Mouse (Mus musculus) Muller cell, postnatal 12 days (primary cell): ENCODE measurements at regions not wholly inside any gene's neighbourhood (a gene's known extent, or its start where the extent isn't known, plus 50 kb on each side); places are given as distances from the start of the nearest gene placed in this dataset.

ENCODE experiments used
- DNase-seq: peaks from one replicate; pipeline ENCODE4 v3.0.0-alpha.2; 2015; ENCODE audit errors: inconsistent ontology term

DNA sequence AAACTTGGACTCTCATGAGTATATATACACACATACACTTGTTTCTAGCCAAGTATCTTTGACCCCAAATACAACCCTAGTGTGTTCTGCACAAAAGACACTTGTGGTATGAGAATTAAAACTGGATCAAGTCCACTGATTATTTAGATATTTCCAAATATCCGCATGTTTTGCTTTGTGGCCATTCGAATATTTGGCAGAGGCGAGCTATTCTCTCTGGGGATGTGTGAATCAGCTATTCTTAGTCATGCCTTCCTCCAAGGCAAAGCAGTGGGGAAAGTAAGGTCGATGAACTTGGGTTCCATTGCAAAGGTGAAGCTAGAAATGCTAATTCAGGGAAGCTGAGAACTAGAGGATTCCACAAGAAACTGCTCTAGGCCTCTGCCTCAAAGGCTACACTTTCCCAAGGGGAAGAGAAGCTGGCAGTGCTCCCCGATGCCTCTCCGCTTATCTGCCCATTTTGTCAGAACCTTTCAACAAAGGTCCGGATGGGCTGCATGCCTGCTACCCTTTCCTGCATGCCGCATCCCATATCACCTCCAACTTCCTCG, 154.4 kb downstream of the Snx19 start:
- peak; percentile 51 for DNase-seq

DNA sequence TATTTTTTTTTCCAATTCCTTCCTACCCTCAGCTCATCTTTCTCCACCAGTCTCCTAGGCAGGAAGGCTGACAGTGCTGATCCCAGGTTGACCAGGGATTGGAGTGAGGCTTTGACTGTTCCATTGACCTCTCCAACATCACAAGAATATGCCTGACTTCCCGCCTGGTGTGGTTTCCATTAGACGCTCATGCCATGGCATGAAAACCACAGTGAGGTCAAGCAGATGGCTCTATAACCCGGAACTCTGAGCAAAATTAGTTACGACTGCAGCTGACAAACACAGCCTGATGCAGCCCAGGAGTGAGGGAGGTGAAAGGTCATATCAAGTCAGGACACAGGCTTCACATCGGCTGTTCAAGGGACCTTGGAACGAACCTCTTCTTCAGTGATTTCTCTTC, 153.6 kb downstream of the Snx19 start:
- DNase-seq = no peak

DNA sequence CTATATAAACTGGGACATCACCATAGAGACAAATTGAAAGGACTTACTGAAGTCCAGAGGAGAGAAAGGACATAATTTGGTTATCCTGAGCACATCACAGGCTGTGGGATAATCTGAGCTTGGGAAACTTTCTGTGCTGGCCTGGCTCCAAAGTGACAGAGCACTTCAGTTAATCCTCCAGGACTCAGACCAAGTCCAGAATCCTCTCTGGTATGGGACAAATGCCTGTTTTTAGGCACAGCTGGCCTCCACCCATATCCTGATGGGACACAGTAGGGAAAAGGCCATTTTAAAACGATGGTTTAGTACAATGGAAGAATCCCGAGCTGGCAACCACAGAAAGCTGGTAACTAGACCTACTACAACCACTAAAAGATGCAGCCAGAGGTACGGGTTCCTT, 151.3 kb downstream of the Snx19 start:
- DNase-seq = no peak

DNA sequence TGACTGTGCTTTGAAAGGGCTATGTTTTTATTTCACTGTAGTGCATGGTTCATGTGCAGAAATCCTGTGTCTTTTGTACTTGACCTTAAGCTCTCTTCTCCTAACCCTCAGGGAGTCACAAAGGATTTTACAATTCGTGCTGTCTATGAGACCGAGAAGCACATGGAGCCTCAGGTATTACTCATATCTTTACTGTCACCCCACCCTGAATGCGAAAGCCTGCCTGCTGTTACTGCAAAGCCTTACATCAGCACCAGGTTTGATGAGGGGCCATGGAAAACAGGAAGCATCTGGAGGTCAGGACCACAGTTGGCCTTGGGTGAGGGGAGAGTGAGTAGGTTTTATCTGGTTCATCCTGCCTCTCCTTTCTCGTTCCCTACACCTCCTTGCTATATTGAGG, 150.3 kb downstream of the Snx19 start:
- DNase-seq = no peak

DNA sequence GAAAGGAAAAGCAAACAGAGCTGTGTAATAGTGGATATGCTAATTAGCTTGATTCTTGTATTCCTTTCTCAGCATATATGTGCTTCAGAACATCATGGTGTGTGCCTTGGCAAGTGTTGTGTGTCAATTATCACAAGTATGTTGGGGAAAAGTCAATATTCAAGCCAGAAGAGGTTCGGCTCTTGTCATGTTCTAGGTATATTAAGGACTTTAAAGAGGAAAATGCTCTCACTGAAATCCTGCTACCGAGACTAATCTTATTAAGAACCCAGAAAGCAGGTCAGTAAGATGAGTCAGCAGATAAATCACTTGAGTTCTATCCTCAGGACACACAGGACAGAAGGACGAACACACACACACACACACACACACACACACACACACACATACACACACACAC, 148.6 kb downstream of the Snx19 start:
- DNase-seq = no peak

DNA sequence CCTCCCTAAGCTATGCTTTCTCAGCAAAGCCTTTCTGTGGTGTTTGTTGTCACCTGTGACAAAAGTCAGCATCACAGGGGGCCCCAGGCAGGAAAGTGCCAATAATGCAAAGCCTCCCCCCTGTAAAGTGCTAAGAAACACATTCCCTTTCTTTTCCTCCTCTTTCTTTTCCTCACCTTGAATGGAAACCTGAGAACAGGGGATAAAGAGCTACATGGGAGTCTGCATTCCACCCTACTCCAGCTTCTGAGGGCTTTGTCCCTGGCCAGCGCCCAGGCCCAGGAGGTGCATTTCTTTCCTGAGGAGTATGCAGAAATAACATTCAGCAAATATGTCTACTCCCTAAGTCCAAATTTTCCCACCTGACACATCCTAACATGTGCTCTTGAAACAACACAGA, 146.4 kb downstream of the Snx19 start:
- no peak for DNase-seq

DNA sequence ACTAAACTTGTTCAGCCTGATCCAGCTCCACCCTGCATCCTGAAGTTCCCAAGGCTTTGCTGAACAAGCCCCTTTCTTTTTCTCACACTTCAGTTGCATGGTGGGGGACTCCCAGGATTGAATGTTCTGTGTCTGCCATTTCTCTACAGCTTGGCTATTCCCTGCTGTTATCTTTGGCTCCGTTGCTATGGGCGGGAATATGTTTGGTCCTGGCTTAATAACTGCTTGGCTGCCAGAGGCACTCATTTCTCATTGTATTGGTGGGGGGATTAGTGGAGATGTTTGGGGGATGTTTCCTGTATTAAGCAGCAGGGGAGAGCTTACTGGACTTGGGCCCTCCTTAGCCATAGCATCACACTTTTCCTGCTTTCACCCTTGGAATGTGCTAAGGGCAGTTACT, 144.1 kb downstream of the Snx19 start:
- DNase-seq = no peak

DNA sequence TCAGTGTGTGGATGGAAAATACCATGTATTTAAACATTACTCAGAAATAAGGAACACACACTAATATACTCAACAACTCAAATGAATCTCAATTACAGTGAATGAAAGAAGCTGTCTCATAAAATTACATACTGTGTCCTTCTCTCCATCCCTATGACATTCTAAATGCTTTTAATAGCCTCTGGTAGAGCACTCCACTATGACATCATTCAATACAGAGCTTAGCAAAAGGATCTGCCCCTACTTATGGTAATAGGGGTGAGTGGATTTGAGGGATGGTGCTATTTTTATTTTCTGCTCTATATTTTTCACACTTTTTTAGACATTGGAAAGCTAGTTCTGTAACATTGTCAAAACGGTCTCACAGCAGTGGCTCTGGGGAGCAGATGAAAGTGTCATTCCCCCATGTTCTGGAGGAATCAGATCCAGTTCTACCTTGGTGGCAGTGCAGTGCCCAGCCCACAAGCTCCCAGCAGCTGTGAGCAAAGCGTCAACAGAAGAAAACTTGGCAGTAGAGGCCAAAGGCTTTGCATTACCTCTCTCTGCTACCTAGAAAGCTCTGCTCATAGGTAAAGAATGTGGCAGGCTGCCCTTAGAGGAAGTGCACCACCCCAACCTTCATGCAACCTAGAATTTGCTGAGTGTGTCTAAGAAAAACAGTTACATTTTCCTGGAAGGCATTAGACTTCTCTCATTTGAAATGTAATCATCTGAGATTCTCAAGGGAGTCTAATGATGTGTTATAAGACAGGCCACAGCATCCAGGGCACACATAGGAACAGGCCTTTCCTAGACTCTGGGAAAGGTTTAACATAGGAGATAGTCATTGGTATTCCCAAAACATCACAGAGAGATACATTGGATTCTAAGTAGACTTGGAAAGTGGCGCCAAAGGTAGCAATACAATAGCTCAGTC, 138.1 kb downstream of the Snx19 start:
- DNase-seq = no peak

DNA sequence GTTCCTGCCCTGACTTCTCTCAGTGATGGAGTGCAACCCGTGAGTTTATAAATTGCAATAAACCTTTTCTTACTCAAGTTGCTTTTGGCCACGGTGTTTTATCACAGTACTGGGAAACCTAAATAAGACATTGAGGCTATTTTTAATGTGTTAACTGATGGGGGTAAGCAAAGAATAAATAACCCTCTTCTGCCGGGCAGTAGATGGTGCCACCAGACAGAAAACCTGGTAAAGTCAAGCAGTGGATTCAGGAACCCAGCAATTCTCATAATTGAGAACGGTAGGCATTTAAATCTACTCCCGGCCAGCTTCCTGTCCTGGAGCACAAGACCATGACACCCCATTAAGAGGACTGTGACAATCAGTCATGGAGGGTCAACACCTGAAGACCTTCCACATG, 136.5 kb downstream of the Snx19 start:
- DNase-seq = no peak

DNA sequence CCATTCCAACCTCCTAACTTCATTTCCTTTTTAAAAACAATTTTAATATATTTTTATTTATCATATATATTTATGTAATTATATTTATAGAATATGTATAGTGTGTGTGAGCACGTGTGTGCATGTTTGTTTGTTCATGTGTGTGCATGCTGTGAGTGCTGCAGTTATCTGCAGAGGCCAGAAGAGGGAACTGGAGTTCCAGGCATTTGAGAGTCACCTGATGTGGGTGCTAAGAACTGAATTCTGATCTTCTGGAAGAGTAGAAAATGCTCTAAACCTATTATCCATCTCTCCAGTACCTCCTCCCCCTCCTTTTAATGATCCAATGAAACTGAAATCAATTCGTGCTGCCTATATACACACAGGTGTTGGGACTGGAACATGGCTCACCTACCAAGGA, 128.0 kb downstream of the Snx19 start:
- DNase-seq = no peak

DNA sequence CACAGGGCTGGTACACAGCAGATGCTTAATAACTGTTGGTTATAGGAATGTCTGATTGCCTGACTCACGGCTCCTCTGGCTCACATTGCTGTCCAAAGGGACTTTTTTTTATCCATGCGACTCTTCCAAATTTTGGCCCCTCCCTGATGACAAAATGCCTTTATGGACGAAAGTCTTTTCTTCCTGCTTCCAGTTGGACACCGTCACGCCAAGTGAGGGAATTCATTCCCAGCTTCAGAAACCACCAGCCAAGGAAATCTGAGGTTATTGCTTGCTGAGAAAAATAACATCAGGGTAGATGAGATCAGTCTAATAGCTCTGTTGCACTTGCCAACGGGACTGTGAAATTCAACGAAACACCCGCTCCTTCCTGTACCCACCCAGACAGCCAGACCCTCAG, 125.8 kb downstream of the Snx19 start:
- DNase-seq = no peak

DNA sequence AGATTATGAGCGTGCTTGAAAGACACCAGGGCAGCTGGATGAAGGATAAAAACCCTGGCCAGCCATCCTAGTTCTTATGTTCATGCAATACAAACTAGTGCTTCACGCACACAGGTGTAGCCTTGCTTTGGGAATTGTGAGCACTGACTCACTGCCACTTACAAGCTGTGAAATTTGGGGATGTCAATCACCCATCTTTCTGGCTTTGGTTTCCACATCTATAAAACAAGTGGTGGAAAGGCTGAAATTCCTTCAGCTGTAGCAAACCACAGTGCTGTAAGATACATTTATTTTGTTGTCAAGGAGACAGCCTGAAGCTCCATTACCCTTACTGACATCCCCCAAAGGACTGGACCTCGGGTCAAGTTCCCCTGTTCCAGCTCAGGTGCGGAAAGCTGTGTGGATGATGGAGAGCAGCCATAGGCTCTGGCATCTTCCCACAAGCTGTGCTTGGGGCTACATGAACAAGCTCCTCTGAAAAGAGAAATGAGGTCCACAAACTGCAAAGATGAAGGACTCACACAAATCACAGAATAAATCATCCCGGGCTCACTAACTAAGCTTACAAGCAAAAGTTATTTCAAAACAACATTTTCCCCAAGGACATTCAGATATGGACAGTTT, 123.1 kb downstream of the Snx19 start:
- DNase-seq = no peak

DNA sequence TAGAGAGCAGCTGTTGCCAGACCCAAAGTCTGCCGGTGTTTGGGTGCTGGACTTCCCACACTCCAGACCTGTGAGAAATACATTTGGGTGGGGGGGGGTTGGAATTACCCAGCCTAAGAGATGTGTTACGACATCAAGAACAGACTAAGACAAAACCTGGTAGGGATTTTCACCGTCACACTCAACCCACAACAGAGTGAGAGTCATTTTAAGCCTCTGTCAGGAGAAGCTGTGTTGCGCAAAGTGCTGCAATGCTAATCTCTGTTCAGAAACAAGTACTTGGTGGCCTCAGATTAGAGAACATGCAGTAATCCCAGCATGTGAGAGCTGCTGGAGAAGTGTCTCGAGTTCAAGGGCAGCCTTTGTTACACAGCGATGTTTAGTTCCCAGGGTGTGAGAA, 113.0 kb downstream of the Snx19 start:
- DNase-seq = no peak

DNA sequence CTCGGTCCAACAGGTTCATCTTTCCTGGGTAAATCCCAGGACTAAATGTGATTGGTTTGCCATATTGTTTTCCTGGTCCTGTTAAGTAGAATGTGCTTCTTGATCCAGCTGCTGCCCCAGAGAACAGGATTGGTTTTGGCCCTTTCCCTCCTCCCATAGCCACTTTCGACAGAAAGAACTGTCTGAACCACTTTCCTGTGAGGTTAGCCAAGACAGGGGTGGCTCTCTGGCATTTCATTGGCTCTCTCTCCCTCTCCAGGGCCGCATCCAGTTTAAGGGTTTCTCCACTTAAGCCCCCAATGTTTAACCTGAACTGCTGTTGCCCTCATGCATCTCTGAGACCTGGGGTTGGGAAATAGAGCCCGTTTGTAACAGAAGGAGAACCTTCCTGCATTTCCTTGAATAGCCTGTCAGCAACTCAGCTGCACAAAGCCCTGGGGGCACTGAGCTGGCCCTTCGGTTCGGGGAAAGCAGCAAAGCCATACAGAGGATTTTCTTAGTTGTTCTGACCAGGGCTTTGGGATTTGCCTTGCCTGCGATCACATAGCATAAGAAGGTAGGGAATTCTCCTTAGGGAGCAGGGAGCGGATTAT, 109.7 kb downstream of the Snx19 start:
- no peak for DNase-seq

DNA sequence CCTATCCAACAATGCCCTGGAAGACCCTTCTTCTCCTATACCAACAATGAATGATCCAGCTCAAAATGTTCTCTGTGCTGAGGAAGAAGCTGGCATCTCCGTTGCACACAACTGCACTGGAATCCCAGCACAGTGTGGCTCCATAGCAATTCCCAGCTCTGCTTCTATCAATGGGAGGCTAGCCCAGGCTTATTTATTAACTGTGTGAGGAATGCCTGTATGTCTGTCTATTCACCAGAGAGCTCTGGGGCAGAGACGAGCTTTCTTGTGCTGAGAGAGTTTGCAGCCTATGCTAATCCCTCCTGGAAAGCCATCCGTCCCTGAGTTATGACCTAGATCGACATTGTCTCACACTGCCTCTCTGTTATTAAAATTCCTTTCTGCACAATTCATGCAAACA, 108.1 kb downstream of the Snx19 start:
- DNase-seq = peak; percentile 14

DNA sequence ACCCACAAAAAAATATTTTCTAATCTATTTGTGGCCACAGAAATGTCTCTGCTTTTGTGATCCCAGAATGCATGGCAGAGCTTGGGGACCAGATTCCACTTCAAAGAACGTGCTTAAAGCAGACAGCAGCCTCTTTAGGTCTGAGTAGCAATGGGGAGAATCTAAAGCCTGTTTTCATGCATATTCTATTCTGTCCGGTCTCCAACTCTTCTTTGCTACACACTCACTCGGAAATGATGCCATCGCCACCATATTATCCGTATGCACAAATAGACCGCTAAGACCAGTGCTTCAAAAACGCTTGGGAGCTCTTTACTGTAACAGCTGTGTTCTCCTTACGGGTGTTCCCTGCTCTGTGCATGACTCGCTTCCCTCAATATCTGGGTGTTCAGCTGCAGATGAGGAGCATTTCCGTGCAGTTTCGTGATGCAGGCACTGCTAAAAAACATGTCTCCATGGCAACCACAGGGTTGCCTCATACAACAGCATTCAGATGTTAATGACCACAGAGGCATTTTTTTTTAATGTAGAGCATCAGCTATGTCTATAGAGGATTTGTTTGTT, 107.0 kb downstream of the Snx19 start:
- peak; percentile 76 for DNase-seq

DNA sequence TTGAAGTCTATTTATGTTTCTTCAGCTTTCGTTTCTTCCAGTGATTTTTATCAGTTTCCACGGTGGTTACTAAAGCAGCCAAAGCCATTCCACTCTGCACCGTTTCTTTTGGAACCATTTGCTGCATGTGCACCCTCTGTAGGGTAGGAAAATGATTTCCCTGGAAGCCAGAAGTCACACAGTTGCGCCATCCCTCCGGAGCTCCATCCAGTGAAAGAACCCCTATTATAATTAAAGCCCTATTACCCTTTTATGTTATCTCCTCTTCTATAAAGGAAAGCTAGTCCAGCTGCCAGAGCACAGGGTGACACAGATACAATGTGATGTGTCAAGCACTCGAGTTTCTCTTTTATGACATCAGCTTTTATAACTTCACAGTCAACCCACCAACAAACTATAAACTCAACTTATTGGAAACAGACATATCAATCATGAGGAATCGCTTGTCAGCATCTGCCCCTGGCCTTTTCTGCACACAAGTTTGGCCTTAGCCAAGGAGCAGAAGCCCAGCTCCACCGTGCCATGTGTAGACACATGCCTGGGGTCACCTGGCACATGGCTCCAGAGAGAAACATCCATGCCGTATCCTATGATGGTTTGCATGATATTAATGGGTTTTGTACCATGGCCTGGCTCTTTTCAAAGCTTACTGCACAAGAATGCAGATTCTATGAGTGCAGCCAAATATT, 106.3 kb downstream of the Snx19 start:
- DNase-seq = peak; percentile 23

DNA sequence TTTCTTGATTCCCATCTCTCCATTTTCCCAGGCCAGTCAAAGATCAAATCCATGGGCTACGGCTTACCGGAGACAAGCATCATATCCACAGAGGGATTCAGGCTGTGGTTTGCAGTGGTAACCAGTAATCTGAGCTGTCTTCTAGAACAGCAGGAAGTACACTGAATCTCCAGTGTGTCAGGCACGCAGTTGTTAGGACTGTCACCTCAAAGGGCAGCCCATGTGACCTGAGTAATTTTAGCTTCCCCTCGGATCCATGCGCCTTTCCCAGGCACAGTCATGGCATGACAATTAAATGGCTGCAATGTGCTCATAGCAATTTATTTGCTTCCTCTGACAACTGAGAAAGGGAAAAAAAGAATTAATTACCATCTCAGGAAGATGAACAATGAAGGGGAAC, 98.2 kb downstream of the Snx19 start:
- no peak for DNase-seq

DNA sequence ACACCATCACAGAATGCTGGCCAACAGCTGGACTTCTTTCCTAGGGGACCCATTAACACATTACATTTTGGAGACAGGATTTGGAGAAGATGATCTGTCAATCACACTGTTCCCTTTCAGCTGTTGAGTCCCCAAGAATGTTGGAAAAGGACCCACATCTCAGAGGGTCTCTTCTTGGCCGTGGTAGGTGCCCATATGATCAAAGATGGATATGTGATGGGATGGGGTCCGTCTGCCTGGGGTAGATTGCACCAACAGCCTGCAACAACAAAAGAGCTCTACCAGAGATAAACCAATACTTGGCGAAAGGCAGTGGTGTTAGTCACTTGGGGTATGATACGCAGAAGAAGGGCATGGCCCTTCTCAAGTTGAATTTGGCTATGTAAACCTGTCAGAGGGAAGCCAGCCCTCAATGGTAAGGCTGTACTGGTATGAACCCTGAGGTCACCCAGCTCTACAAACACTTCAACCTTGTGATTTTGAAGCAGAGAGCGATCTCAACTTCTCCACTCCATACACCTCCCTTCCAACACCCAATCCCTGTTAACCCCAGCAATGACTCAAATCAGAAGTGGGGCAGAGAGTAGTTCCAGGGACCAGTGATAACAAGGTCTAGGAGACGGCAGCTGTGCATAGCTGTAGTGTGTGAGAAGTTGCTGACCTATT, 97.6 kb downstream of the Snx19 start:
- no peak for DNase-seq

DNA sequence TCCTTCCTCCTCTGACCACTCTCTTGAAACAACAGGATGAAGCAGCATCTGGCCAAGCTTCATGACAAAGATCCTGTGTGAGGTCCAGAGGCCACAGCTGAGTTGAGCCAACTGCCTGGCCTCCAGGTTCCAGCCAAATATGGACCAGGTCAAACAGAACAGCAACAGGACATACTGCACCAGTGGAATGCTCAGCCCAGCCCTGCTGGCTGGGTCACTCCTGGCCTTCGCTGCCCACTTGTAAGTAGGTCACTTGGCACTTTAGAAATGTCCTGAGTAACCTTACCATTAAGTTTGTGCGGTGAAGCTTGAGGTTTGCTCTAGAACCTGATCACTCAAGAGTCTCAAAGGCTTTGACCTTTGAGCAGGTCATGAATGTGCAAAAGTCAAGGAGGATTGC, 96.9 kb downstream of the Snx19 start:
- DNase-seq = no peak
